Mouse (Mus musculus): ENCODE measurements around the gene 1810010D01Rik.

GRCm38 (mm10) chr7:145221346-145221745 is 13.4 kb upstream of the 1810010D01Rik start:
- TF ChIP-seq CTCF (IDR thresholded peaks at IDR 0.05) = no peak
- peak; percentile 62 for TF ChIP-seq EP300 (IDR thresholded peaks at IDR 0.05)
